Mouse (Mus musculus): Measurements from ENCODE around the gene Etv2.

The Etv2 gene

GRCm38 (mm10) chr7:30613529-30614112, 22.0 kb downstream of the Etv2 start:
- peak; percentile 73 to 83 for DNase-seq

- DNase-seq, result no peak
These were observed 22.8 kb downstream of the Etv2 start, which contains the start of gene Upk1a for GRCm38 (mm10) chr7:30612654-30613402. Upk1a (minus strand) TSS chr7:30612847.

DNA sequence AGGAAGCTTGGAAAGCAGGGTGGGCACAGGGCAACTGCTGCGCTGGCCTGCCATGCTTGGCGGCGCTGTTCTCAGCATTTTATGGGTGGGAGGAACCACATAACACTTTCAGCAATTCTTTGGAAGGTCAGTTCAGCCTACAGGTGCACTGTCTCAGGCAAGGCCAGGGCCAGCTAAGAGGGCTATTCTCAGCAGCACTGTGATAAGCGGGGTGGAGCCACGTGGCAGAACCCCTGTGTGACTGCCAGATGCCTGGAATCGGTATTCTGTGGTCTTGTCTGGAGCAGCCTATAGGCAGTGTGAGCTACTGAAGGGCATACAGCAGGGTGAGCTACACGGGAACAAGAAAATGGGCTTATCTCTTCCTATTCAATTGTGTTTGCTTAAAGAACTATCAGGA, 25.6 kb downstream of the Etv2 start:
- DNase-seq, result no peak

DNA sequence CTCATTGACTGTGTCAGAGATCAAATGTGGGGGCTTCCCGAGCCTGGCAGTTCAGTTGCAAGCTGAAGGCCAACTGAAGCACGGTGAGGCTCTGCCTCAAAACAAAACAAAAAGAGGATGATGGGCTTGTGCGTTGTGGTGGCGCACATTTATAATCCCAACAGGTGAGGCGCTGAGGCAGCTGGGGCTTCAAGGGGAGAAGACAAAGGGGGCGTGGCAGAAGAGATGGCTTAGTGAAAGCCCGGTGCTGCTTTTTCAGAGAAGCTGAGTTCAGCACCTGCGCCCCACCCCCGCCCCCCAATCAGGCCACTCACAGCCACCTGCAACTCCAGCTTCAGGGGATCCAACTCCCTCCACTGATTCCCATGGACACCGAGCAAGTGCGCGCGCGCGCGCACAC, 27.2 kb downstream of the Etv2 start:
- no peak for DNase-seq

GRCm38 (mm10) chr7:30607706-30608309, 27.8 kb downstream of the Etv2 start:
- peak; percentile 73 to 83 for DNase-seq

DNA sequence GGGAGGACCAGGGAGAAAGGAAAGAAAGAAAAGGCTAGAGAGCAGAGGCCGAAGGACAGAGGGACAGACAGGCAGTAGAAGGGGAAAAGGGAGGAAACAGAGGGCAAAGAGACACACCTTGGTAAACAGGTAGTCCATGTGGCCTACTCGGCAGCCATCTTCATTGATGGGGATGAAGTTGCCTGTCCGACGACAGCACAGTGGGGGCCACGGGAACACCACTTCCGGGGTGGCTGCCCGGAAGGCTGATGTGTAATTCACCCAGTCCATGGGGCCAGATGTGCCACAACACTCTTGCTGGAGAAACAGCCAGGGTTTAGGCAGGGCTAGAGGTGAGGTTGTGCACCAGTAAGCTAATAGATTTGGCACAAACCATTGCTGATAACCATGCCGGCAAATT, 30.7 kb downstream of the Etv2 start:
- no peak for DNase-seq

DNA sequence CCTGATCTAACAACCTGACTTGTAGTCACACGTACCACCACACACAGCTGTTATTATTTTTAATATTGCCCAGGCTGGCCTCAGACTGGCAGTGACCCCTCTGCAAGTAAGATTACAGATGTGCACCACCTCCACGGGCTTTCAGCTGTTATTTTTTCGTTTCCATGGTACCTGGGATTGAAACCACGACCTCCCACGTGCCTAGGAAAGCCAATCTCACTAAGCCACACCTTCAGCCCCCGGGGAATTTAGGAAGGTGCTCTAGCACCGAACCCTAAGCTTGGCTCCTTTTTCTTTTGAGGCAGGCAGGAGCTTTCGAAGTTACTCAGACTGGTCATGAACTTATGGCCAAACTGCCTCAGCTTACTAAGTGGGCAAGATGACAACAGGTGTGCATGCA, 31.2 kb downstream of the Etv2 start:
- DNase-seq, result no peak

DNA sequence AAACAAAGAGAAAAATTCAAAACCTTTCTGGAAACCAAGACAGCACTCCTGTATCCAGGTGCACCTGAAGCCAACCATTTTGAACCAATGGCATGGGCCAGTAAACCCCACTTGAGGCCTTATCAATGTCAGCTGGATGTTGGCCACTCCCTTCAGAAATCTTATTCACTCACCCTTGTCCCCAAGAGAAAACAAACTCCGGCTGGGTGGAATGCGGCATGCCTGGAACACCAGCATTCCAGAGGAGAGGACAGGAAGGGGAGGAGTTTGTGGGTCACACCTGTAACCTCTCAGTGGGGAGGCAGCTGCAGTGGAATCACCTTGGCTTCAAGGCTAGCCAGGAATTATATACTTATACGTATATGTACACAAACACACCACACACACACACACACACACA, 33.1 kb downstream of the Etv2 start:
- DNase-seq, result no peak

DNA sequence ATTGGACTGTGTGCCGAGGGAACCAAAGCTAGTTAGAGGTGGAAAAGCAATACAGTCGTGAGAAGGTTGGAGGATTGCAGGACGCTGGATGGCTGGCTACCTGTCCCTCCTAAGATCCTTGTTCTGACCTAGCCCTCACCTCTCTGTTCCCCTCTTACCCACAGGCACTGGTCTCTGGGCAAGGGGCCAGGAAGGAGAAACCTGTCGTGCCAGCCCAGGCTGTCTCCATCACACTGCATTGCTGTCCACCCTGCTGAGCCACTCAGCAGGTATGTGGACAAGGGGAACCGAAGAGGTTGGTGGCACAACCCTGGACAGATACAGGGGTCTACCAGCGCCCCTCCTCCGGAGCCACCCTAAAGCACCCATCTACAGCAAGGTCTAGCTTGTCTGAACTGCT, 35.0 kb downstream of the Etv2 start:
- DNase-seq, result peak; percentile 46 to 50

GRCm38 (mm10) chr7:30599933-30600353, 35.7 kb downstream of the Etv2 start:
- DNase-seq, result peak; percentile 98

- DNase-seq, result no peak
These were observed 36.9 kb downstream of the Etv2 start, which contains the start of gene Zbtb32 for GRCm38 (mm10) chr7:30598786-30599185. Zbtb32 (minus strand) TSS chr7:30598909.

DNA sequence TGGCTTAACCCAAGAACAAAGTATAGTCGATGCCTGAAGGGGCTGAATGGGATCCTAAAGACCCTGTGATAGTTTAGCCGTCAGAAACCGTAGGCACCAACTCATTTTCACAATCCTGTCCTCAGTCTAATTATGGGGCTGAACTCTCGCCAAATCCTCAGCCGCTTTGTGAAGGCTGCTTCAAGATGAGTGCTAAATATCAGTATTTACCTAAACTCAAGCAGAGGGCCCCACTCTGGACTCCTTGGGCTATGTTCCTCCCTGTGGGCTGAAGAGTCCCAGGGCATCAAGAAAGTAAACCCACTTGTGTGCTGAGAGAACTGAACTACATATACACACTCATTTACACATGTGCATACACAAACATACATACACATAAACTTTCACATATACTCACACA, 38.8 kb downstream of the Etv2 start:
- no peak for DNase-seq

DNA sequence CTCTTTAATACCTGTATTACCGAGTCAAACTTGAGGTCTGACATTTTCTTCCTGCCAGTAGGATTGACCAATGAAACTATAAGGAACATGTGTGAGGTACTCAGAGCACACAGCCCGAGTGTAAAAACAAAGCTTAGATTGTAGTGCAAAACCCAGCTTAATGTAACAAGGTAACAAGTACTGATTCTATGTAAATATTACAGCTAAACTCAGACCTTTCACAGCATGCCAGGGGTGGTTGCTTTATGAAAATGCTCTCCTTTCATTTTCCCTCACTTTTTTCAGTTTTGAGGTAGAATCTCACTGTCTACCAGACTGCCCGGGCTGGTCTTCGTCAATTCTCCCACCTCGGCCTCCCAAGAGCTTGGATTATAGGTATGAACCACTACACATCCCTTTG, 39.6 kb downstream of the Etv2 start:
- DNase-seq, result no peak

GRCm38 (mm10) chr7:30594510-30595024, 41.1 kb downstream of the Etv2 start:
- DNase-seq, result no peak

- peak in 1 of 2 experiments; percentile 4 for DNase-seq
These were observed 41.8 kb downstream of the Etv2 start for GRCm38 (mm10) chr7:30593579-30594509.

DNA sequence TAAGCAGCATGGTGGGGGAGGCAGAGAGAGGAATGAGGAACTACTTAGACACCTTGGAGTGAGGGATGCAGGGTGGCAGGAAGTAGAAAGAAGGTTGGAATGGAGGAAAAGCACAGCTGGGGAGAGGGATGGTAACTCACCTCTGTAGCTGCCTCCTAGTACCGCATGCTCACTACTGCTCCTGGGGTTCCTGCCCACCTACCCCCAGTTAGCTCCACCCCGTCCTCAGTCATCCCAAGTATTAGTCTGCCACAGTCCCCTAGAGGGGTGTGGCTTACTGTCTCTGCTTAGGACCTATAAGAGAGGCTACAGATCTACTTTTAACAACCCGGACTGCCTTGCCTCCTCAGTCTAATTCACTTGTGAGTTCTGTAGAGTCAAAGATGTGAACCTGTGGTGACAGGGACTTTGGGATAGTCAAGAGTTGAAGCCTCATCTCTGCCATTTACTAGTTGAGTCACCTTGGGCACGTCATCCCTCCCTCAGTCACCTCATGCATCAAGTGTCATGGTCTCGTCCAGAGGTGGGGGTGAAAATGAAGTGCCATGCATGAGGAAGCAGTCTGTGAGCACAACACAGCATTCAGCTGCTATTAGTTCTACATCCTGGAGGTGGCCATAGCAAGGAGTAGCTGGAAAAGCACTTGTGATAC, 42.8 kb downstream of the Etv2 start:
- DNase-seq, result no peak

DNA sequence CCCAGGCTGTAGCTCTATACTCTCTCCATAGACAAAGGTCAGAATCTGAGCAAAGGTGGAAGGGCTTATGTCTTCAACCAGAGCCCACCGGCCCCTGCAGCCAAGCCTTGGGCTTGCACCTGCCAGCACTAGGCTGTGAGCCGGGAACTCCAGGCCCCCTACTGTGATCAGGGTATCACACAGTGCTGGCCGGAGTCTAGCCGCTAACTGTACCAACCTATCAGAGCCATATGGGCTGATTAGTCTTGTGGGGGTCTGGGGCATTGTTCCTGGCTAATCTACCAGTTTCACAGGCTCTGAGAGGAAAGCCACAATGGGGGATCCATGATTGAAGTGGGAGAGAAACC, 44.1 kb downstream of the Etv2 start:
- DNase-seq, result no peak

- DNase-seq, result no peak
These were observed 44.6 kb downstream of the Etv2 start for GRCm38 (mm10) chr7:30590927-30591604.

- DNase-seq, result peak; percentile 92 to 96
These were observed 46.0 kb downstream of the Etv2 start for GRCm38 (mm10) chr7:30589435-30590301.

GRCm38 (mm10) chr7:30588676-30589434, 46.8 kb downstream of the Etv2 start, which contains the start of gene Kmt2b:
Kmt2b (minus strand) TSS chr7:30588726.
- DNase-seq, result peak; percentile 95 to 97
